Mouse (Mus musculus) CH12.LX (cell line): ENCODE results near the gene Tnfsf9. TPM values are rescaled to one million over a fixed set of nuclear protein-coding genes. Genes with fewer than 3 reads are reported as not detected.

Source experiments
- DNase-seq: peaks from one replicate; pipeline ENCODE4 v3.0.0-alpha.2; 2013; ENCODE audit errors: extremely low read depth
- H3K27ac ChIP-seq: 2 replicates; pipeline ENCODE4 v1.5.1; 2012; ENCODE audit warnings: low read depth, mild to moderate bottlenecking, control low read depth, moderate library complexity; ENCODE audit not compliant: insufficient read depth
- H3K27me3 ChIP-seq: replicated peaks from 2 replicates; pipeline ENCODE3; 2012; ENCODE audit warnings: inconsistent platforms
- H3K36me3 ChIP-seq, 2 experiments: replicated peaks in 1 of 2; 2 replicates each; pipeline versions ENCODE3 to v1.6.1; 2012; ENCODE audit warnings: inconsistent platforms in 1 of 2, low read length in 1 of 2, mild to moderate bottlenecking in 1 of 2, mixed read lengths in 1 of 2, moderate library complexity in 1 of 2; ENCODE audit not compliant: control insufficient read depth in 1 of 2, insufficient read depth in 1 of 2
- H3K4me1 ChIP-seq, 2 experiments: 2 replicates each; pipeline ENCODE4 v1.6.1; 2012; ENCODE audit warnings: inconsistent platforms in 1 of 2, moderate library complexity in 1 of 2; ENCODE audit not compliant: insufficient read depth in 2 of 2, control insufficient read depth in 1 of 2
- H3K4me2 ChIP-seq: 2 replicates; pipeline ENCODE4 v1.6.1; 2012; ENCODE audit warnings: low read depth, mild to moderate bottlenecking, control low read depth; ENCODE audit not compliant: poor library complexity, insufficient read depth, severe bottlenecking
- H3K4me3 ChIP-seq, 3 experiments: fragments of 150-350 bp in 1 of 3; sonication (generic) in 1 of 3; replicated peaks in 1 of 3; 2 replicates each; pipeline versions ENCODE3 to v1.5.1; 2011 to 2012; ENCODE audit warnings: low read depth in 2 of 3, low read length in 2 of 3, mild to moderate bottlenecking in 2 of 3, moderate library complexity in 2 of 3, control low read depth in 1 of 3, improper control_type of control experiment in 1 of 3, inconsistent platforms in 1 of 3, mixed read lengths in 1 of 3; ENCODE audit not compliant: poor library complexity in 1 of 3
- H3K79me2 ChIP-seq: replicated peaks from 2 replicates; pipeline ENCODE4 v1.6.1; 2012; ENCODE audit warnings: mild to moderate bottlenecking, moderate library complexity; ENCODE audit not compliant: control insufficient read depth, poor library complexity, insufficient read depth, severe bottlenecking; ENCODE audit errors: extremely low read depth
- H3K9ac ChIP-seq: 2 replicates; pipeline ENCODE4 v1.6.1; 2012; ENCODE audit warnings: low read depth, mild to moderate bottlenecking, control low read depth, moderate library complexity; ENCODE audit not compliant: insufficient read depth
- H3K9me3 ChIP-seq: replicated peaks from 2 replicates; pipeline ENCODE3; 2012; ENCODE audit warnings: low read length, inconsistent platforms, mixed read lengths
- CHD1 ChIP-seq: IDR thresholded peaks from 2 replicates; pipeline ENCODE4 v1.6.1; 2012; ENCODE audit warnings: low read depth, low read length, improper control_type of control experiment, inconsistent platforms
- ETS1 ChIP-seq: conservative IDR thresholded peaks from 2 replicates; pipeline ENCODE4 v1.6.1; 2012; ENCODE audit warnings: low read depth, mild to moderate bottlenecking, inconsistent platforms, low read length, improper control_type of control experiment, moderate library complexity
- HCFC1 ChIP-seq: IDR thresholded peaks from 2 replicates; pipeline ENCODE4 v1.6.1; 2012; ENCODE audit warnings: low read depth, mild to moderate bottlenecking, inconsistent platforms, low read length, improper control_type of control experiment
- IRF4 ChIP-seq: IDR thresholded peaks from 2 replicates; pipeline ENCODE4 v1.6.1; 2014; ENCODE audit warnings: low read depth, mild to moderate bottlenecking, inconsistent platforms, low read length, improper control_type of control experiment
- JUN ChIP-seq: IDR thresholded peaks from 2 replicates; pipeline ENCODE4 v1.6.1; 2011; ENCODE audit warnings: low read depth, mild to moderate bottlenecking, low read length, improper control_type of control experiment, moderate library complexity; ENCODE audit not compliant: insufficient read depth
- JUND ChIP-seq: conservative IDR thresholded peaks from 2 replicates; pipeline ENCODE4 v1.6.1; 2011; ENCODE audit warnings: low read depth, low read length, improper control_type of control experiment
- MAFK ChIP-seq: IDR thresholded peaks from 2 replicates; pipeline ENCODE4 v1.6.1; 2011; ENCODE audit warnings: low read length, improper control_type of control experiment; ENCODE audit not compliant: insufficient replicate concordance
- MAX ChIP-seq: IDR thresholded peaks from 2 replicates; pipeline ENCODE4 v1.6.1; 2011; ENCODE audit warnings: low read length, improper control_type of control experiment
- MAZ ChIP-seq: IDR thresholded peaks from 2 replicates; pipeline ENCODE4 v1.6.1; 2012; ENCODE audit warnings: low read depth, mild to moderate bottlenecking, inconsistent platforms, low read length, improper control_type of control experiment, moderate library complexity
- MEF2A ChIP-seq: IDR thresholded peaks from 2 replicates; pipeline ENCODE4 v1.6.1; 2014; ENCODE audit warnings: low read depth, mild to moderate bottlenecking, inconsistent platforms, low read length, improper control_type of control experiment, borderline replicate concordance
- POLR2AphosphoS2 ChIP-seq: IDR thresholded peaks from 2 replicates; pipeline ENCODE4 v1.6.1; 2011; ENCODE audit warnings: low read depth, low read length, improper control_type of control experiment
- RAD21 ChIP-seq: IDR thresholded peaks from 2 replicates; pipeline ENCODE4 v1.6.1; 2011; ENCODE audit warnings: low read depth, mild to moderate bottlenecking, low read length, improper control_type of control experiment, moderate library complexity
- TCF12 ChIP-seq: IDR thresholded peaks from 2 replicates; pipeline ENCODE4 v1.6.1; 2014; ENCODE audit warnings: low read depth, mild to moderate bottlenecking, inconsistent platforms, low read length, improper control_type of control experiment
- UBTF ChIP-seq: IDR thresholded peaks from 2 replicates; pipeline ENCODE4 v1.6.1; 2012; ENCODE audit warnings: low read depth, mild to moderate bottlenecking, inconsistent platforms, low read length, improper control_type of control experiment, moderate library complexity
- USF1 ChIP-seq: IDR thresholded peaks from 2 replicates; pipeline ENCODE4 v1.6.1; 2014; ENCODE audit warnings: low read depth, mild to moderate bottlenecking, inconsistent platforms, low read length, improper control_type of control experiment
- USF2 ChIP-seq: conservative IDR thresholded peaks from 2 replicates; pipeline ENCODE4 v1.6.1; 2011; ENCODE audit warnings: low read depth, low read length, improper control_type of control experiment
- ZC3H11A ChIP-seq: IDR thresholded peaks from 2 replicates; pipeline ENCODE4 v1.6.1; 2012; ENCODE audit warnings: low read depth, mild to moderate bottlenecking, inconsistent platforms, low read length, improper control_type of control experiment
- ZKSCAN1 ChIP-seq: IDR thresholded peaks from 2 replicates; pipeline ENCODE4 v1.6.1; 2012; ENCODE audit warnings: low read depth, inconsistent platforms, low read length, improper control_type of control experiment, borderline replicate concordance
- ZNF384 ChIP-seq: IDR thresholded peaks from 2 replicates; pipeline ENCODE4 v1.6.1; 2012; ENCODE audit warnings: low read depth, low read length, improper control_type of control experiment, inconsistent platforms
- dilution Hi-C: fragments of 300-500 bp; cut with MboI; formaldehyde crosslinking; loops from 2 replicates; pipeline ENCODE4 v1.14.3; 2020; ENCODE audit warnings: low sequenced_read_pairs; ENCODE audit not compliant: extremely low pct_unique_long_range_greater_than_20kb, extremely low pct_ligation_motif_present
- in situ Hi-C: fragments of 300-500 bp; cut with MboI; formaldehyde crosslinking; loops from 3 replicates; pipeline ENCODE4 v1.14.3; 2019; ENCODE audit warnings: low sequenced_read_pairs, low pct_ligation_motif_present, low pct_unique_long_range_greater_than_20kb, mixed read lengths
- polyA plus RNA-seq: library from polyadenylated mRNA; unstranded; fragments of >175 nt; gene quantifications from 2 replicates; pipeline ENCODE4 v1.2.1, GENCODE M21; 2012; ENCODE audit warnings: low read depth; ENCODE audit not compliant: insufficient read length
- total RNA-seq, 2 experiments: library from RNA; depleted of rRNA; stranded (reverse); fragments of 300-350 nt in 1 of 2; fragments of >200 nt in 1 of 2; gene quantifications; 2 replicates each; pipeline ENCODE4 v1.2.3; 2012 to 2014

The Tnfsf9 gene
- total and polyA plus RNA-seq, 3 experiments: 123 to 321 (median 137) TPM

DNA sequence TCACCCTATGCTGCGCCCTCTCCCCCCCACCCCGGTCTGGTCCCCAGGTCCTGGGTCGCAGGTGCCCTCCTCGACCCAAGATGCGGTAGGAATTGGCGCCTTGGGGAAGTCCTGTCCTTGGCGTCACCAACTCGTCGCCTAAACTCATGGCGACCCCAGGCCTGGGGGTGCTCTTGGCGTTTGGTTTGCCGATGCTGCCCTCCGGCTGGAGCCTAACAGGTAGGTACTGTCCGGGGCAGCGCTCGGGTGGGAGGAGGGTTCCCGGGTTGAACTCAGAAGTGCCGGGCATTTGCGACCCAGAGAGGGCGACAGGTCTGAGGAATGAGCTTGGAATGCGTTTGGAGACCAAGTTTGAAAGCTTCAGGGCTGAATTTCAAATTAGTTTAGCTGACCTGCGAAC lies 42.6 kb upstream of the Tnfsf9 start:
- no peak overlapping the region for H3K27ac ChIP-seq
- in situ Hi-C loops: no loop called here
- TF ChIP-seq IRF4 (no peak), USF1 (no peak), JUND (no peak), ZNF384 (no peak), ZC3H11A (no peak), UBTF (no peak), USF2 (no peak), MAFK (no peak), CHD1 (no peak), TCF12 (no peak), RAD21 (no peak)
- no peak overlapping the region for H3K9ac ChIP-seq
- H3K4me2 ChIP-seq: no peak overlapping the region
- dilution Hi-C loops: no loop called here
- no peaks in the 10 kb centered on the region for H3K27me3 ChIP-seq
- no peak overlapping the region for H3K4me3 ChIP-seq
- DNase-seq: no peak
- peaks cover 8 to 34% of the 10 kb centered on the region in 2 experiments for H3K36me3 ChIP-seq
- no peaks in the 10 kb centered on the region for H3K9me3 ChIP-seq
- no peaks in the 10 kb centered on the region for H3K79me2 ChIP-seq
- peaks cover 9 to 22% of the 10 kb centered on the region in 2 experiments for H3K4me1 ChIP-seq

DNA sequence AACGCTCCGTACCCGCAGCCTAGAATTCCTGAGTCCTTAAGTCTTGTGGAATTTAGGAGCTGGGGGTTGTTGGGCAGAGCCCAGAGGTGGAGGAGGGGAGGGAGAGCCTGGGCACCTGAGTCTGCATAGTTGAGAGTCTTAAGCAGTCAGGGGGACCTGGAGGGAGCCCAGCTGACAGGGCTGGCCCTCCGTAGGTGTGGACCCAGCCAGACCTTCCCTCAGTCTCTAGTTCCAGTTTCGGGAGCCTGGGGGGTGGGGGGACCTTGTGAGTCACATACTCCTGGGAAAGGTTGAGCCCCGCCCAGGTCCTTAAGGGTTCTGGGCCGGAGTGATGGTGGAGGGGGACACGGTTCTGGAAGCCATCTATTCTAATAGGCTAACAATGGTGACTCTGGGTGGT lies 42.1 kb upstream of the Tnfsf9 start:
- Histone ChIP-seq H3K9ac (no peak overlapping the region), H3K36me3 (peaks cover 8 to 39% of the 10 kb centered on the region in 2 experiments), H3K4me1 (peaks cover 6 to 17% of the 10 kb centered on the region in 2 experiments), H3K4me3 (no peak overlapping the region), H3K27ac (no peak overlapping the region), H3K4me2 (no peak overlapping the region), H3K9me3 (no peaks in the 10 kb centered on the region), H3K79me2 (no peaks in the 10 kb centered on the region), H3K27me3 (no peaks in the 10 kb centered on the region)
- dilution Hi-C loops: no loop called here
- no peak for DNase-seq
- no peak for TF ChIP-seq MAX
- no peak for TF ChIP-seq ZKSCAN1
- TF ChIP-seq JUN: no peak
- no peak for TF ChIP-seq MEF2A
- no peak for TF ChIP-seq HCFC1
- TF ChIP-seq ZC3H11A: no peak
- TF ChIP-seq ETS1: no peak
- TF ChIP-seq TCF12: no peak
- TF ChIP-seq POLR2AphosphoS2: no peak
- no peak for TF ChIP-seq USF1
- TF ChIP-seq JUND: no peak
- no peak for TF ChIP-seq MAZ
- in situ Hi-C loops: no loop called here
